Mouse (Mus musculus) Patski (cell line): ENCODE data around the gene Dync1li1. TPM values are rescaled to one million over a fixed set of nuclear protein-coding genes. Genes with fewer than 3 reads are reported as not detected.

Source experiments
- ATAC-seq: fragments of 100-300 bp; one replicate; pipeline ENCODE4 v1.8.0; 2021
- CTCF ChIA-PET: fragments of 350-600 bp; sonication (Branson Sonifier 250); formaldehyde crosslinking; loops from one replicate; lab custom pipeline; 2022; ENCODE audit warnings: inconsistent platforms; lab: Charles Lee
- POLR2A ChIA-PET: fragments of 350-600 bp; sonication (Branson Sonifier 250); formaldehyde crosslinking; loops from one replicate; lab custom pipeline; 2022; ENCODE audit warnings: antibody characterized with exemption, inconsistent platforms; lab: Charles Lee
- DNase-seq: peaks from one replicate; pipeline ENCODE4 v3.0.0-alpha.2; 2011; ENCODE audit warnings: low read depth, low spot score
- H3K27me3 ChIP-seq: fragments of 371-371 bp; one replicate; pipeline ENCODE4 v1.5.1; 2021
- CTCF ChIP-seq: fragments of 100-300 bp; IDR thresholded peaks from one replicate; pipeline ENCODE4 v1.5.1; 2021
- in situ Hi-C: fragments of 300-500 bp; cut with MboI; formaldehyde crosslinking; loops from 3 replicates; pipeline ENCODE4 v1.11.1; 2018; ENCODE audit warnings: low pct_unique_long_range_greater_than_20kb, mixed read lengths
- polyA plus RNA-seq: library from polyadenylated mRNA; unstranded; gene quantifications from one replicate; pipeline ENCODE4 v1.2.3, GENCODE M21; 2021

Gene Dync1li1
- polyA plus RNA-seq, 1 experiment from 2014 or later = 55.6 TPM

GRCm38 (mm10) chr9:114650938-114651634 lies 37.5 kb upstream of the Dync1li1 start:
- ATAC-seq = no peak
- H3K27me3 ChIP-seq = no peaks in the 10 kb centered on the region
- DNase-seq = no peak
- ChIA-PET POLR2A (interaction anchor here (0.8 to 1.1 kb wide), 2 partner anchors 25 to 67 kb away, joined by 3 to 4 read pairs; no protein-coding TSS in a partner anchor), CTCF (interaction anchor here (1.3 to 1.5 kb wide), 2 partner anchors 19 to 60 kb away, joined by 3 to 6 read pairs; no protein-coding TSS in a partner anchor)
- no peak for TF ChIP-seq CTCF
- in situ Hi-C loops = no loop called here

GRCm38 (mm10) chr9:114655356-114655755 lies 33.2 kb upstream of the Dync1li1 start:
- ChIA-PET CTCF (no interaction called here), POLR2A (no interaction called here)
- DNase-seq (no peak), ATAC-seq (no peak)
- in situ Hi-C loops = no loop called here
- peaks cover 5% of the 10 kb centered on the region for H3K27me3 ChIP-seq
- TF ChIP-seq CTCF = no peak

GRCm38 (mm10) chr9:114656701-114657100 lies 31.9 kb upstream of the Dync1li1 start:
- ATAC-seq = no peak
- no peak for TF ChIP-seq CTCF
- in situ Hi-C loops = no loop called here
- DNase-seq = no peak
- peaks cover 5% of the 10 kb centered on the region for H3K27me3 ChIP-seq
- CTCF ChIA-PET = no interaction called here
- POLR2A ChIA-PET = interaction anchor here (0.7 kb wide), 1 partner anchor 84 kb away, joined by 3 read pairs; no protein-coding TSS in a partner anchor

GRCm38 (mm10) chr9:114660506-114660905 lies 28.1 kb upstream of the Dync1li1 start:
- TF ChIP-seq CTCF = no peak
- no peak for DNase-seq
- in situ Hi-C loops = no loop called here
- peaks cover 5% of the 10 kb centered on the region for H3K27me3 ChIP-seq
- CTCF ChIA-PET = no interaction called here
- POLR2A ChIA-PET = no interaction called here
- ATAC-seq = no peak

GRCm38 (mm10) chr9:114660983-114661382 lies 27.6 kb upstream of the Dync1li1 start:
- POLR2A ChIA-PET = no interaction called here
- peaks cover 5% of the 10 kb centered on the region for H3K27me3 ChIP-seq
- no peak for TF ChIP-seq CTCF
- in situ Hi-C loops = no loop called here
- ATAC-seq = no peak
- CTCF ChIA-PET = no interaction called here
- DNase-seq = no peak

GRCm38 (mm10) chr9:114661991-114662390 lies 26.6 kb upstream of the Dync1li1 start:
- ChIA-PET CTCF (interaction anchor here (1.4 kb wide), 1 partner anchor 14 kb away, joined by 3 read pairs; no protein-coding TSS in a partner anchor), POLR2A (interaction anchor here (0.6 kb wide), 1 partner anchor 92 kb away, joined by 5 read pairs; no protein-coding TSS in a partner anchor)
- ATAC-seq (no peak), DNase-seq (no peak)
- in situ Hi-C loops = no loop called here
- no peak for TF ChIP-seq CTCF
- peaks cover 5% of the 10 kb centered on the region for H3K27me3 ChIP-seq

- DNase-seq (no peak), ATAC-seq (no peak)
- CTCF ChIA-PET = interaction anchor here (0.8 to 1.3 kb wide), 4 partner anchors 14 to 25 kb away, joined by 3 to 4 read pairs (median 3); partner anchors contain the start of gene Dync1li1
- H3K27me3 ChIP-seq = no peaks in the 10 kb centered on the region
- no peak for TF ChIP-seq CTCF
- in situ Hi-C loops = no loop called here
- POLR2A ChIA-PET = interaction anchor here (0.6 kb wide), 1 partner anchor 16 kb away, joined by 5 read pairs; no protein-coding TSS in a partner anchor
These were observed 24.8 kb upstream of the Dync1li1 start for GRCm38 (mm10) chr9:114663782-114664181.

GRCm38 (mm10) chr9:114666858-114667257 lies 21.7 kb upstream of the Dync1li1 start:
- POLR2A ChIA-PET = no interaction called here
- CTCF ChIA-PET = no interaction called here
- no peaks in the 10 kb centered on the region for H3K27me3 ChIP-seq
- DNase-seq = no peak
- in situ Hi-C loops = no loop called here
- ATAC-seq = no peak
- no peak for TF ChIP-seq CTCF

- ChIA-PET CTCF (no interaction called here), POLR2A (no interaction called here)
- in situ Hi-C loops = no loop called here
- DNase-seq (no peak), ATAC-seq (no peak)
- no peaks in the 10 kb centered on the region for H3K27me3 ChIP-seq
- TF ChIP-seq CTCF = no peak
These were observed 20.5 kb upstream of the Dync1li1 start for GRCm38 (mm10) chr9:114668047-114668446.

GRCm38 (mm10) chr9:114669011-114669410 lies 19.6 kb upstream of the Dync1li1 start:
- ATAC-seq = no peak
- H3K27me3 ChIP-seq = no peaks in the 10 kb centered on the region
- POLR2A ChIA-PET = no interaction called here
- DNase-seq = no peak
- TF ChIP-seq CTCF = no peak
- CTCF ChIA-PET = no interaction called here
- in situ Hi-C loops = no loop called here

- no peak for TF ChIP-seq CTCF
- no peak for ATAC-seq
- H3K27me3 ChIP-seq = no peaks in the 10 kb centered on the region
- ChIA-PET CTCF (no interaction called here), POLR2A (no interaction called here)
- in situ Hi-C loops = no loop called here
- no peak for DNase-seq
These were observed 16.6 kb upstream of the Dync1li1 start for GRCm38 (mm10) chr9:114671946-114672345.
